Mouse (Mus musculus): ENCODE data around the gene Mrgprh. TPM values are rescaled to one million over a fixed set of nuclear protein-coding genes. Genes with fewer than 3 reads are reported as not detected.
A peak's percentile ranks its signal among the peaks of the same experiment; 100 is the strongest.

Gene Mrgprh
- total RNA-seq, 2 experiments from 2014 or later: not detected

DNA sequence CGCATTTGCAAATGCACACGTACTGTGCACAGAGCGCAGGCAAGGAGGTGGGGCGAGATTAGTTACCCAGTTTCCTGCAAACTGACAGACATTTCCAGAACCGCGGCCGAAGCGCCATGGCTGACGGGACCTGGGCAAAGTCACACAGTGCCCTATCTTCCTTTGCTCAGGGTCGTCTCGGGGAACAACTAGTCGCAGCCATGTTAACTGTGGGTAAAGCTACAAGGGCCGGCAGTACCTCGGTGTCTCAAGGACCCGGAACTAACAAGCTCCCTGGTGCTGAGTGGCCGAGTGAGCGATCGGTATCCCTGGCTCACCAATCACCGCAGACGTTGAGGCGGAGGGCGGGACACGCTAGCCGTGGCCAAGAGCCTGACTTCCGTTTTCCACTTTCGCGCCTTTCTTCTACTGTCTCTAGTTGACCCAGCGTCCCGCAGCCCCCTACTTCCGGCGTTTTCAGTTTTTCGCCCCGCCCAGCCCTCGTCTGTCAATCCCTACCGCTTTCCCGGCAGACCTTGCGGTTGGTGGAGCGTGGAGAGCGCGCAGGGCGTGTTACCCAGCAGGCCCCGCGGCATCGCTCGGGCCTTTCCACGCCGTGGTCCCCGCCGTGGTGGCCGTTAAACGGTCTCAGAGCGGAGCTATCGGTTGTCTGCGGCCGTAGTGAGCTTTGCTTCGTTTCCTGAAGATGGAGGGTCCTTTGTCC, 40.2 kb downstream of the Mrgprh start, which contains the start of gene Mrpl18:
Mrpl18 (minus strand) TSS at position 465 of the 703 bp plus-strand sequence.
- intact Hi-C loops (cut with DNase I): no loop called here
- peak; percentile 99 for DNase-seq

DNA sequence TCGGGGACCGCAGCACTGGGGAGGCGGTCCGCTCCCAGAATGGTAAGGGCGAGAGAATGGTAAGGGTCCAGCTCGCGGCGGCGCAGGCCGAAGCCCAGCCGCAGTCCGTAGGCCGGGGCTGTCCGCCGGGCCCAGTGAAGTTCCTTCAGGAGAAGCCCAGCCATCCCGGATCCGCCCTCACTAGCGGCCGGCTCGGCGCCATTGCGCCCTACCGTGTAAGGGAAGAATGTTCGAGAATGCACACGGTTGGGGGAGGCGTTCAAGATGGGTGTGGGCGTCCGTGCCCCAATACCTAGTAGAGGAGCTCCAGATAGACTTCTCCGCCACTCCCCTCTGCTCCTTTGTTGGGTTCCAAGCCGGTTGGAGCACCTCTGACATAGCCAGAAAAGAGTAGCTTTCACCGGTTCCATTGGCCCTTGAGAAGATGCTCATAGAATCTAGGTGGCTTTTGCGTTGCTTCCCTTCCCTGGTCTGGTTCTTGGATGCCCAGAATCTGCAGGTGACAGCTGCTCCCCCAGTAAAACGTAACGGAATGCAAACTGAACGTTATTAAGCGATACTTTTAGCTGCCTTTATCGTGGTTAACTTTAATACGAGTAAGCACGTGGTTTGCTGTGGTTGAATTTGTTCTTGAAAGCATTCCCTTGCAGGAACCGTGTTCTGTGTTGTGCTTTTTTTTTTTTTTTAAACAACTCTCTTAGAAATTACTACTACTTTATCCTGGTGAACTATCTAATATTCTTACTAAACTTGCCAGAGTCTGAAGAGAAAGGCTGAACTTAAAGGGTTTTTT, 41.0 kb downstream of the Mrgprh start:
- intact Hi-C loops (cut with DNase I): no loop called here
- DNase-seq: no peak

DNA sequence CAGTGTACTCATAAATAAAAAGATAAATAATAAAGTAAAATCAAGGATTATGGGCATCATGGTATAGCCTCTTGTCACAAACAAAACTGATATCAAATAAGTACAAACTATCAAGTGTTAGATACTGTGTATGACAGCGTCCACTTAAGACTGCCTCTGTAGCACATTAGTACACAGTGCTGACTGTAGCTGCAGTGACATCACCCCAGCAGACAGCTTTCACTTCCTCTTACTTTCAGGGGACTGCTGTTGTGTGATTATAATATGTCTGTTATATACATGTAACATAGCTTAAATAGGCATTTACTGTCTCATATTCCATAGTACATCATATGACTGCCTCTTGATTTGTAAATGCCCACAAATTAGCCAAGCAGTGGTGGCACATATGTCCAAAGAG, 45.2 kb downstream of the Mrgprh start:
- no peak for DNase-seq
- intact Hi-C loops (cut with DNase I): no loop called here

DNA sequence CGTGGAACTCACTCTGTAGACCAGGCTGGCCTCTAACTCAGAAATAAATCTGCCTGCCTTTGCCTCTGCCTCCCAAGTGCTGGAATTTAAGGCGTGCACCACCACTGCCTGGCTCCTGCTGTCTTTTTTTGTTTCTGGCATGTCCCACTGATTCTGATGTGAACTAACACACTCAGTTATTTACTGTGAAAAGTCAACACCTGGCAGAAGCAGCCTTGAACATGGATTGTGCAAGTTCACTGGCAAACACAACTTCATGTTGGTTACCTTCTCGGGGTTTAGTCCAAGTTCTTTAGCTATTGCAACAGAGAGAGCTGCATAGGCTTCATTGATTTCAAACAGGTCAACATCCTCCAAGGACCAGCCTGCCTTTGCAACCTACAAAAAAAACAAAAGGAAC, 49.2 kb downstream of the Mrgprh start:
- intact Hi-C loops (cut with DNase I): no loop called here

DNA sequence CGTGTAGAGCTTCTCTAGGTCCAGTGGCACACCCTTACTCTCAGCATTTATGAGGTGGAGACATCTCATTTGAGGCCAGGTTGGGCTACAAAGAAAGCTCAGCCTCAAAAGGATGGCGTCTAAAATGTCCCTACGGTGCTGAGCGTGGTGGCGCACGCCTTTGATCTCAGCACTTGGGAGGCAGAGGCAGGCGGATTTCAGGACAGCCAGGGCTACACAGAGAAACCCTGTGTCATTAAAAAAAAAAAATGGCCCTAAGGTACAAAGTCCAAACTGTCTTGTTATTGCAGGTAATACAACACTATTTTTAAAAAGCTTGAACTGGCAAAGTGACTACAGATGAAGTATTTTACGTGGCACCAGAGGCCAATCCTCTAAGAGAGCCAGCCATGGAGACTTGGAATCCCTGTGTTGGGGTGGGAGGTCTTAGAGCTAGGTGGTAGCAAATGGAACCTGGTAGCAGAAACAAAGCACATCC, 49.9 kb downstream of the Mrgprh start:
- DNase-seq: no peak
- intact Hi-C loops (cut with DNase I): no loop called here

More for the DNA sequence above, 49.2 kb downstream of the Mrgprh start:
- DNase-seq: no peak

Small RNAs within 50 kb of the gene (microRNA-seq; reads per million reads assigned to microRNA genes)
- not detected for gene Gm24085

Other genes starting within 250 kb of the Mrgprh start
- 1 to 10 TPM in 1 of 2 experiments, under 1 TPM in 1; 0.95 to 1.4 TPM for gene Slc22a1, start 200.2 kb upstream of the Mrgprh start, total RNA-seq (2021)
- 10 to 100 TPM; 33.2 to 35.2 TPM for gene Igf2r, start 106.4 kb upstream of the Mrgprh start, total RNA-seq (2021)
- gene Mas1, start 7.9 kb upstream of the Mrgprh start, total RNA-seq (2021): 1 to 10 TPM; 3.4 to 9.2 TPM
- gene Pnldc1, start 34.2 kb downstream of the Mrgprh start, total RNA-seq (2021): 1 to 10 TPM; 2.5 to 3.8 TPM
- 100 to 1,000 TPM; 293 to 304 TPM for gene Tcp1, start 39.7 kb downstream of the Mrgprh start, total RNA-seq (2021)
- 10 to 100 TPM; 52.2 to 54.9 TPM for gene Mrpl18, start 40.3 kb downstream of the Mrgprh start, total RNA-seq (2021)
- 1 to 10 TPM; 1.6 TPM for gene Acat3, start 64.6 kb downstream of the Mrgprh start, total RNA-seq (2021)
- 100 to 1,000 TPM; 212 to 235 TPM for gene Acat2, start 84.7 kb downstream of the Mrgprh start, total RNA-seq (2021)
- 100 to 1,000 TPM in 1 of 2 experiments, 10 to 100 TPM in 1; 95.1 to 103 TPM for gene Wtap, start 118.1 kb downstream of the Mrgprh start, total RNA-seq (2021)
- 100 to 1,000 TPM; 158 TPM for gene Sod2, start 130.8 kb downstream of the Mrgprh start, total RNA-seq (2021)
- under 1 TPM; 0.34 to 0.64 TPM for gene Gpr31b, start 176.3 kb downstream of the Mrgprh start, total RNA-seq (2021)
- under 1 TPM; 0.42 to 0.60 TPM for gene Tcp10b, start 185.1 kb downstream of the Mrgprh start, total RNA-seq (2021)

All from left cerebral cortex, postnatal 4 days (tissue).